Mouse (Mus musculus): ENCODE measurements at regions not wholly inside any gene's neighbourhood (a gene's known extent, or its start where the extent isn't known, plus 50 kb on each side); places are given as distances from the start of the nearest gene placed in this dataset.

DNA sequence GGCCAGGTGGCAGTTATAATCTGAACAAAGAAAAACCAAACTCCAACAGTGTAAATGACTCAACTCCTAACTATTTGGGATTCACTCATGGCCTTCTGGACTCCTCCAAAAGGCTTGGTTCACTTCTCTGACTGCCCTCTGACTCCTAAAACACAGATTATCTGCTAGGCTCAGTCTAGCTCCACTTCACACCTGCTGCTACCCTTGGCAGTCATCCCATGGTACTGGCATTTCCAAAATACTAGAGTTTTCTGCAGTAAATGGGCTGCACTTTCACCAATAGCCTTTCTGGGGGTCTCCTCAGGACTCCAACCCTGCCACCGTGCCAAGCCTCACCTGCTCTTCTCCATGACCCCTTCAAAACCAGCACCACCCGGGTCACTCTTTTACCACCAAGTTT is 237.6 kb downstream of the Efnb2 start:
- Histone ChIP-seq H3K27me3 (ENCODE audit: control insufficient read depth, insufficient read depth, low read depth, low read length) (no peaks in the 10 kb centered on the region), H3K9me3 (ENCODE audit: control insufficient read depth, low read length) (no peaks in the 10 kb centered on the region), H3K4me2 (ENCODE audit: low read depth, low read length) (no peak overlapping the region), H3K9ac (ENCODE audit: low read length) (no peak overlapping the region), H3K4me3 (ENCODE audit: low read length) (no peak overlapping the region), H3K36me3 (ENCODE audit: control insufficient read depth, insufficient read depth, low read length) (no peaks in the 10 kb centered on the region), H3K27ac (ENCODE audit: low read length) (no peak overlapping the region), H3K4me1 (replicated peaks; ENCODE audit: control insufficient read depth, insufficient read depth, low read length) (no peaks in the 10 kb centered on the region)
- ATAC-seq (ENCODE audit: low read depth) = no peak
- 90% methylated on average over 2 of the region's 2 CpGs for WGBS

GRCm38 (mm10) chr8:8421713-8422112 is 239.3 kb downstream of the Efnb2 start:
- no peaks in the 10 kb centered on the region for H3K4me1 ChIP-seq (replicated peaks; ENCODE audit: control insufficient read depth, insufficient read depth, low read length)
- 67% methylated on average over 5 of the region's 5 CpGs for WGBS
- no peak overlapping the region for H3K9ac ChIP-seq (ENCODE audit: low read length)
- H3K4me3 ChIP-seq (ENCODE audit: low read length) = no peak overlapping the region
- no peaks in the 10 kb centered on the region for H3K9me3 ChIP-seq (ENCODE audit: control insufficient read depth, low read length)
- H3K36me3 ChIP-seq (ENCODE audit: control insufficient read depth, insufficient read depth, low read length) = no peaks in the 10 kb centered on the region
- H3K27ac ChIP-seq (ENCODE audit: low read length) = no peak overlapping the region
- no peaks in the 10 kb centered on the region for H3K27me3 ChIP-seq (ENCODE audit: control insufficient read depth, insufficient read depth, low read depth, low read length)
- no peak overlapping the region for H3K4me2 ChIP-seq (ENCODE audit: low read depth, low read length)
- no peak for ATAC-seq (ENCODE audit: low read depth)

DNA sequence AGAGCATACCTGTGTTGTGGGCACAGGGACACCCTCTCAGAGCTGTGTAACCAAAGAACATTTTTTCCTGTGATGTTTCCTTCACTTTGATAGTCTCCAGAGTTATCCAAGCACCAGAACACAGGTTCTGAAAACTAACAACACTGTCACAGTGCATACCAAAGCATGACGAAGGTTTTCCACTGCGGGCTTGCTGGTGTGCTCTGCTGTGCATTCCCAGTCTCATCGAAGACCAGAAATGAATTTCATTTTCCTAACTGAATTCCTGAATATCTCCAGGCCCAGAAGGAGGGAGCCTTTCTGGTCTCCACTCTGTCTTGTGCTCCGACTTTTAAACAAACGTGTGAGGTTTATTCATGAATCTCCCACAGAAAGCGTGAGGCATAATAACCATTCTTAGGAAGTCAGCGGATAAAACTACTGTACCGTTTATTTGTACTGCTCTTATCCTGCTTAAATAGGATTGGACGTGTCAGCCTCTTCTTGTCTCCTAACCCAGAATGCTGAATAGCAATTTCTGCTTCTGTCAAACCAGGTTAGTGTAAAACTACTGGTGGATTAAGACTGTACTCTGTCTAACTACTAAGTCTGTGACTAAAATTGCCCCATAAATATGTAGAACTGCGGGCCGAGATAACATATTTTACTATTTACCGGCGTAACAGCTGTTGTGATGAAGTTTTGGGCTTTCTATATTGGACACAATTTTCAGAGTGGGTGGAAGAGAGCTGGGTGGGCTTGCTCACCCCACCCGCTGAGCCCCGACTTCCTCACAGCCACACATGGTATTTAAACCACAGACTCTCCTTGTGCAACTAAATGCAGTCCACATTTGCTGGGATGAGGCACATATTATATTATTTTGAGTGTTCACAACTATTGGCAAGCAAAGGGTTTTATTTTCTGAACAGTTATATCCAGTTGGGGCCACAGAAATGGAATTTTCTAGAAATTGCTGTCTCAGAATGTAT is 241.4 kb downstream of the Efnb2 start:
- H3K9ac ChIP-seq (ENCODE audit: low read length) = no peak overlapping the region
- H3K27ac ChIP-seq (ENCODE audit: low read length) = no peak overlapping the region
- ATAC-seq (ENCODE audit: low read depth) = no peak
- no peaks in the 10 kb centered on the region for H3K27me3 ChIP-seq (ENCODE audit: control insufficient read depth, insufficient read depth, low read depth, low read length)
- WGBS = 60% methylated on average over 15 of the region's 15 CpGs
- no peak overlapping the region for H3K4me2 ChIP-seq (ENCODE audit: low read depth, low read length)
- H3K4me1 ChIP-seq (replicated peaks; ENCODE audit: control insufficient read depth, insufficient read depth, low read length) = no peaks in the 10 kb centered on the region
- H3K36me3 ChIP-seq (ENCODE audit: control insufficient read depth, insufficient read depth, low read length) = no peaks in the 10 kb centered on the region
- H3K4me3 ChIP-seq (ENCODE audit: low read length) = no peak overlapping the region
- H3K9me3 ChIP-seq (ENCODE audit: control insufficient read depth, low read length) = no peaks in the 10 kb centered on the region

GRCm38 (mm10) chr8:8418929-8419328 is 242.1 kb downstream of the Efnb2 start:
- no peak for ATAC-seq (ENCODE audit: low read depth)
- no peaks in the 10 kb centered on the region for H3K27me3 ChIP-seq (ENCODE audit: control insufficient read depth, insufficient read depth, low read depth, low read length)
- H3K4me1 ChIP-seq (replicated peaks; ENCODE audit: control insufficient read depth, insufficient read depth, low read length) = no peaks in the 10 kb centered on the region
- H3K4me2 ChIP-seq (ENCODE audit: low read depth, low read length) = no peak overlapping the region
- no peak overlapping the region for H3K4me3 ChIP-seq (ENCODE audit: low read length)
- H3K9me3 ChIP-seq (ENCODE audit: control insufficient read depth, low read length) = no peaks in the 10 kb centered on the region
- 89% methylated on average over 6 of the region's 6 CpGs for WGBS
- no peaks in the 10 kb centered on the region for H3K36me3 ChIP-seq (ENCODE audit: control insufficient read depth, insufficient read depth, low read length)
- H3K27ac ChIP-seq (ENCODE audit: low read length) = no peak overlapping the region
- H3K9ac ChIP-seq (ENCODE audit: low read length) = no peak overlapping the region

- 87% methylated on average over 2 of the region's 2 CpGs for WGBS
- H3K9me3 ChIP-seq (ENCODE audit: control insufficient read depth, low read length) = no peaks in the 10 kb centered on the region
- H3K27ac ChIP-seq (ENCODE audit: low read length) = no peak overlapping the region
- H3K4me3 ChIP-seq (ENCODE audit: low read length) = no peak overlapping the region
- H3K27me3 ChIP-seq (ENCODE audit: control insufficient read depth, insufficient read depth, low read depth, low read length) = no peaks in the 10 kb centered on the region
- H3K4me1 ChIP-seq (replicated peaks; ENCODE audit: control insufficient read depth, insufficient read depth, low read length) = no peaks in the 10 kb centered on the region
- no peak overlapping the region for H3K9ac ChIP-seq (ENCODE audit: low read length)
- no peak for ATAC-seq (ENCODE audit: low read depth)
- H3K36me3 ChIP-seq (ENCODE audit: control insufficient read depth, insufficient read depth, low read length) = no peaks in the 10 kb centered on the region
- no peak overlapping the region for H3K4me2 ChIP-seq (ENCODE audit: low read depth, low read length)
These were observed 242.5 kb downstream of the Efnb2 start for GRCm38 (mm10) chr8:8418525-8418924.

- no peaks in the 10 kb centered on the region for H3K27me3 ChIP-seq (ENCODE audit: control insufficient read depth, insufficient read depth, low read depth, low read length)
- no peaks in the 10 kb centered on the region for H3K36me3 ChIP-seq (ENCODE audit: control insufficient read depth, insufficient read depth, low read length)
- ATAC-seq (ENCODE audit: low read depth) = no peak
These were observed 244.8 kb downstream of the Efnb2 start for GRCm38 (mm10) chr8:8416092-8416701.

DNA sequence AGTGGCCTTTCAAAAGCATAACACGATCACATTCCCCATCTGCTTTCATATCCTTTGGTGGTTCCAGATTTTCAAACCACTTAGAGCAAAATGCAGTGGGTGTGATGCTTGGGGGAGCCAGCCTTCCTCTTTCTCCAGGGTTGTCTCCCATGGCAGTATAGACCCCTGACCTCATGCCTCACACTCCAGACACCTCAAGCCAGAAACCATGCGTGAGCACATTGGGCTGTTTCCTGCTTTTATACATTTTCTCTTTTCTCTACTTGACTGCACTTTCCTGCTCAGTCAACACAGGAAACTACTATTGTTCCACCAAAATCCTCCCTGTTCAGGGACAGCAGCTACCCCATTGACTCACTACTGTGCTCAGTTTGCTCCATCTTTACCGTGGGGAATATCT is 253.7 kb downstream of the Efnb2 start:
- H3K4me3 ChIP-seq (ENCODE audit: low read length) = no peak overlapping the region
- H3K4me2 ChIP-seq (ENCODE audit: low read depth, low read length) = no peak overlapping the region
- no peak overlapping the region for H3K9ac ChIP-seq (ENCODE audit: low read length)
- H3K4me1 ChIP-seq (replicated peaks; ENCODE audit: control insufficient read depth, insufficient read depth, low read length) = peaks cover 2% of the 10 kb centered on the region; the same call in 1 of the 2 replicates
- ATAC-seq (ENCODE audit: low read depth) = 0 out of 2 replicates have a peak, but pooled peaks have one; percentile 23
- H3K27me3 ChIP-seq (ENCODE audit: control insufficient read depth, insufficient read depth, low read depth, low read length) = no peaks in the 10 kb centered on the region
- 54% methylated on average over 3 of the region's 3 CpGs for WGBS
- no peak overlapping the region for H3K27ac ChIP-seq (ENCODE audit: low read length)
- 0 out of 2 replicates have a peak, but pooled peaks cover 2% of the 10 kb centered on the region for H3K9me3 ChIP-seq (ENCODE audit: control insufficient read depth, low read length)
- H3K36me3 ChIP-seq (ENCODE audit: control insufficient read depth, insufficient read depth, low read length) = no peaks in the 10 kb centered on the region

More at GRCm38 (mm10) chr8:8416092-8416701, 244.8 kb downstream of the Efnb2 start:
- no peak overlapping the region for H3K4me3 ChIP-seq (ENCODE audit: low read length)
- H3K27ac ChIP-seq (ENCODE audit: low read length) = no peak overlapping the region
- WGBS = 53% methylated on average over 10 of the region's 10 CpGs
- no peaks in the 10 kb centered on the region for H3K4me1 ChIP-seq (replicated peaks; ENCODE audit: control insufficient read depth, insufficient read depth, low read length)
- no peak overlapping the region for H3K9ac ChIP-seq (ENCODE audit: low read length)
- H3K4me2 ChIP-seq (ENCODE audit: low read depth, low read length) = no peak overlapping the region
- no peaks in the 10 kb centered on the region for H3K9me3 ChIP-seq (ENCODE audit: control insufficient read depth, low read length)

- Histone ChIP-seq H3K9ac (ENCODE audit: low read length) (no peak overlapping the region), H3K36me3 (ENCODE audit: control insufficient read depth, insufficient read depth, low read length) (no peaks in the 10 kb centered on the region), H3K9me3 (ENCODE audit: control insufficient read depth, low read length) (no peaks in the 10 kb centered on the region), H3K27me3 (ENCODE audit: control insufficient read depth, insufficient read depth, low read depth, low read length) (no peaks in the 10 kb centered on the region), H3K4me1 (replicated peaks; ENCODE audit: control insufficient read depth, insufficient read depth, low read length) (peaks cover 2% of the 10 kb centered on the region; the same call in 1 of the 2 replicates), H3K4me2 (ENCODE audit: low read depth, low read length) (no peak overlapping the region), H3K4me3 (ENCODE audit: low read length) (no peak overlapping the region), H3K27ac (ENCODE audit: low read length) (no peak overlapping the region)
- 51% methylated on average over 3 of the region's 3 CpGs for WGBS
- peak; percentile 54 for ATAC-seq (ENCODE audit: low read depth)
These were observed 257.6 kb downstream of the Efnb2 start for GRCm38 (mm10) chr8:8403410-8403809.

- ATAC-seq (ENCODE audit: low read depth) = no peak
- Histone ChIP-seq H3K4me1 (replicated peaks; ENCODE audit: control insufficient read depth, insufficient read depth, low read length) (no peaks in the 10 kb centered on the region), H3K4me2 (ENCODE audit: low read depth, low read length) (no peak overlapping the region), H3K4me3 (ENCODE audit: low read length) (no peak overlapping the region), H3K9me3 (ENCODE audit: control insufficient read depth, low read length) (no peaks in the 10 kb centered on the region), H3K9ac (ENCODE audit: low read length) (no peak overlapping the region), H3K27me3 (ENCODE audit: control insufficient read depth, insufficient read depth, low read depth, low read length) (no peaks in the 10 kb centered on the region), H3K27ac (ENCODE audit: low read length) (no peak overlapping the region), H3K36me3 (ENCODE audit: control insufficient read depth, insufficient read depth, low read length) (no peaks in the 10 kb centered on the region)
- WGBS = 49% methylated on average over 5 of the region's 5 CpGs
These were observed 268.7 kb downstream of the Efnb2 start for GRCm38 (mm10) chr8:8392303-8392702.
